Mouse (Mus musculus): ENCODE data around the gene Ptprd.

GRCm38 (mm10) chr4:77238144-77238543, 973.6 kb downstream of the Ptprd start:
- TF ChIP-seq CTCF (IDR thresholded peaks at IDR 0.05; ENCODE audit: low read depth) (no peak), EP300 (optimal IDR thresholded peaks at IDR 0.05) (no peak)

Data from stomach, postnatal 0 days (tissue).